Mouse (Mus musculus) heart, postnatal 25 days (tissue): ENCODE measurements around the gene Ap1m1. TPM values are rescaled to one million over a fixed set of nuclear protein-coding genes. Genes with fewer than 3 reads are reported as not detected.
A peak's percentile ranks its signal among the peaks of the same experiment; 100 is the strongest.

ENCODE experiments used
- DNase-seq: peaks from one replicate; pipeline ENCODE4 v3.0.0; 2022; ENCODE audit warnings: low spot score
- intact Hi-C: fragments of 180-260 bp; cut with DNase I; formaldehyde crosslinking; loops from one replicate; pipeline ENCODE4 v1.15.1; 2025
- total RNA-seq, 2 experiments: library from RNA; stranded (reverse); gene quantifications; 2 replicates each; pipeline ENCODE4 v1.2.3; 2021

Ap1m1 gene
- 10 to 100 TPM; 44.0 to 46.1 TPM for total RNA-seq

- peak; percentile 97 for DNase-seq
- intact Hi-C loops: loop anchor here (5.0 to 10.0 kb wide), 2 partner anchors 62 to 235 kb away; partner anchors contain the start of gene Cherp
Observed at GRCm38 (mm10) chr8:72239499-72240402, at the start of gene Ap1m1. TSS of gene Ap1m1 (plus strand) at chr8:72240018.

- intact Hi-C loops: no loop called here
Observed at GRCm38 (mm10) chr8:72190215-72190539, 49.6 kb upstream of the Ap1m1 start.

GRCm38 (mm10) chr8:72192065-72192464 is 47.8 kb upstream of the Ap1m1 start:
- no peak for DNase-seq
- intact Hi-C loops: no loop called here

More at GRCm38 (mm10) chr8:72190215-72190539, 49.6 kb upstream of the Ap1m1 start:
- no peak for DNase-seq

GRCm38 (mm10) chr8:72197997-72198396 is 41.8 kb upstream of the Ap1m1 start:
- intact Hi-C loops: no loop called here
- no peak for DNase-seq

- intact Hi-C loops: no loop called here
Observed at GRCm38 (mm10) chr8:72208582-72208981, 31.2 kb upstream of the Ap1m1 start.

GRCm38 (mm10) chr8:72210222-72210621 is 29.6 kb upstream of the Ap1m1 start:
- intact Hi-C loops: no loop called here

More at GRCm38 (mm10) chr8:72208582-72208981, 31.2 kb upstream of the Ap1m1 start:
- DNase-seq: no peak

GRCm38 (mm10) chr8:72210710-72211109 is 29.1 kb upstream of the Ap1m1 start:
- no peak for DNase-seq
- intact Hi-C loops: no loop called here

More at GRCm38 (mm10) chr8:72210222-72210621, 29.6 kb upstream of the Ap1m1 start:
- no peak for DNase-seq

- intact Hi-C loops: no loop called here
- no peak for DNase-seq
Observed at GRCm38 (mm10) chr8:72211846-72212245, 28.0 kb upstream of the Ap1m1 start.

GRCm38 (mm10) chr8:72212751-72213150 is 27.1 kb upstream of the Ap1m1 start, which contains the start of gene Cib3:
TSS of gene Cib3 (minus strand) at chr8:72212837.
- intact Hi-C loops: no loop called here
- no peak for DNase-seq

- intact Hi-C loops: no loop called here
- DNase-seq: no peak
Observed at GRCm38 (mm10) chr8:72213536-72213935, 26.3 kb upstream of the Ap1m1 start, which contains the start of gene Gm11034. TSS of gene Gm11034 (minus strand) at chr8:72213636.

- no peak for DNase-seq
- intact Hi-C loops: loop anchor here (5.0 kb wide), 1 partner anchor 38 kb away; no protein-coding TSS in a partner anchor
Observed at GRCm38 (mm10) chr8:72215060-72215459, 24.8 kb upstream of the Ap1m1 start.

- intact Hi-C loops: loop anchor here (5.0 kb wide), 1 partner anchor 39 kb away; no protein-coding TSS in a partner anchor
- DNase-seq: no peak
Observed at GRCm38 (mm10) chr8:72215871-72216270, 23.9 kb upstream of the Ap1m1 start.

- intact Hi-C loops: loop anchor here (5.0 kb wide), 1 partner anchor 42 kb away; no protein-coding TSS in a partner anchor
- DNase-seq: no peak
Observed at GRCm38 (mm10) chr8:72218781-72219540, 20.9 kb upstream of the Ap1m1 start.

- DNase-seq: peak; percentile 79
- intact Hi-C loops: loop anchor here (5.0 kb wide), 1 partner anchor 42 kb away; no protein-coding TSS in a partner anchor
Observed at GRCm38 (mm10) chr8:72219541-72220363, 20.1 kb upstream of the Ap1m1 start, which contains the start of gene Fam32a. TSS of gene Fam32a (plus strand) at chr8:72219730.

GRCm38 (mm10) chr8:72220758-72221157 is 19.1 kb upstream of the Ap1m1 start:
- intact Hi-C loops: no loop called here
- DNase-seq: no peak

- intact Hi-C loops: no loop called here
- no peak for DNase-seq
Observed at GRCm38 (mm10) chr8:72222656-72223055, 17.2 kb upstream of the Ap1m1 start.

- intact Hi-C loops: loop anchor here (5.0 to 10.0 kb wide), 2 partner anchors 63 to 234 kb away; partner anchors contain the start of gene Cherp
- no peak for DNase-seq
Observed at GRCm38 (mm10) chr8:72240403-72240763, 565 bp downstream of the Ap1m1 start.

GRCm38 (mm10) chr8:72240951-72241350 is 1.1 kb downstream of the Ap1m1 start:
- intact Hi-C loops: loop anchor here (5.0 to 10.0 kb wide), 2 partner anchors 64 to 234 kb away; partner anchors contain the start of gene Cherp
- no peak for DNase-seq

GRCm38 (mm10) chr8:72242226-72242625 is 2.4 kb downstream of the Ap1m1 start:
- intact Hi-C loops: loop anchor here (5.0 to 10.0 kb wide), 2 partner anchors 65 to 233 kb away; partner anchors contain the start of gene Cherp
- DNase-seq: no peak
